Mouse (Mus musculus): ENCODE data around the gene Slc4a1ap. TPM values are rescaled to one million over a fixed set of nuclear protein-coding genes. Genes with fewer than 3 reads are reported as not detected.
A peak's percentile ranks its signal among the peaks of the same experiment; 100 is the strongest.

Slc4a1ap gene
- polyA plus RNA-seq, 1 experiment from 2014 or later: 32.7 TPM

GRCm38 (mm10) chr5:31606151-31606550, 79.4 kb downstream of the Slc4a1ap start:
- WGBS: 14% methylated on average over 3 of the region's 3 CpGs
- ATAC-seq (ENCODE audit: insufficient number of reproducible peaks, low FRiP score, low TSS enrichment, low read depth): 0 out of 2 replicates have a peak, but pooled peaks have one; percentile 31

More at GRCm38 (mm10) chr5:31606151-31606550, 79.4 kb downstream of the Slc4a1ap start:
- Histone ChIP-seq H3K4me3 (replicated peaks) (no peak overlapping the region), H3K36me3 (no peaks in the 10 kb centered on the region), H3K4me2 (replicated peaks) (no peak overlapping the region), H3K9ac (no peak overlapping the region), H3K27me3 (no peaks in the 10 kb centered on the region), H3K9me3 (replicated peaks) (no peaks in the 10 kb centered on the region), H3K27ac (replicated peaks) (peak overlapping the region; percentile 72), H3K4me1 (peaks cover 16% of the 10 kb centered on the region)

Other genes starting within 250 kb of the Slc4a1ap start
- 39.4 and 39.5 TPM in 2 replicates for gene Ift172, start 235.9 kb upstream of the Slc4a1ap start, polyA plus RNA-seq (2015; fragmentation: Nextera tagmentation; extraction: Ambion mirVana)
- 85.5 and 89.8 TPM in 2 replicates for gene Fndc4, start 230.9 kb upstream of the Slc4a1ap start, polyA plus RNA-seq (2015; fragmentation: Nextera tagmentation; extraction: Ambion mirVana)
- 0.15 and 0.30 TPM in 2 replicates for gene Gckr, start 229.6 kb upstream of the Slc4a1ap start, polyA plus RNA-seq (2015; fragmentation: Nextera tagmentation; extraction: Ambion mirVana)
- gene Zfp512, start 74.6 kb upstream of the Slc4a1ap start, polyA plus RNA-seq (2015; fragmentation: Nextera tagmentation; extraction: Ambion mirVana): 50.0 and 51.9 TPM in 2 replicates
- 0.15 TPM in 1 of 2 replicates, not detected in the other for gene 4930548H24Rik, start 41.3 kb upstream of the Slc4a1ap start, polyA plus RNA-seq (2015; fragmentation: Nextera tagmentation; extraction: Ambion mirVana)
- 53.7 and 56.9 TPM in 2 replicates for gene Gpn1, start 32.3 kb upstream of the Slc4a1ap start, polyA plus RNA-seq (2015; fragmentation: Nextera tagmentation; extraction: Ambion mirVana)
- gene Supt7l, start 812 bp downstream of the Slc4a1ap start, polyA plus RNA-seq (2015; fragmentation: Nextera tagmentation; extraction: Ambion mirVana): 23.7 and 25.2 TPM in 2 replicates
- 283 and 287 TPM in 2 replicates for gene Mrpl33, start 69.9 kb downstream of the Slc4a1ap start, polyA plus RNA-seq (2015; fragmentation: Nextera tagmentation; extraction: Ambion mirVana)
- gene Rbks, start 170.6 kb downstream of the Slc4a1ap start, polyA plus RNA-seq (2015; fragmentation: Nextera tagmentation; extraction: Ambion mirVana): 3.0 and 4.2 TPM in 2 replicates
- gene Babam2, start 170.7 kb downstream of the Slc4a1ap start, polyA plus RNA-seq (2015; fragmentation: Nextera tagmentation; extraction: Ambion mirVana): 50.6 and 56.0 TPM in 2 replicates

All from embryonic facial prominence, embryonic 15.5 days (tissue).